Mouse (Mus musculus): ENCODE measurements around the gene Zfp980. TPM values are rescaled to one million over a fixed set of nuclear protein-coding genes. Genes with fewer than 3 reads are reported as not detected.
"Not testable (repeated sequence)": the region's sequence is repeated elsewhere in the genome, so short reads cannot be mapped to it uniquely, and the experiment has no call there.

The Zfp980 gene
- 0.08 TPM in 1 of 2 replicates, not detected in the other for polyA plus RNA-seq (2015; fragmentation: Nextera tagmentation; extraction: Ambion mirVana)

- H3K4me1 ChIP-seq; ATAC-seq (ENCODE audit: insufficient number of reproducible peaks, insufficient read depth, low FRiP score, low TSS enrichment, low read depth); H3K27ac ChIP-seq; H3K4me2 ChIP-seq; H3K36me3 ChIP-seq; H3K9ac ChIP-seq; H3K9me3 ChIP-seq; H3K4me3 ChIP-seq; H3K27me3 ChIP-seq: not testable (repeated sequence)
- 83% methylated on average over 3 of the region's 3 CpGs for WGBS
These were observed at the start of gene Zfp980 for GRCm38 (mm10) chr4:145670385-145670784. TSS of gene Zfp980 (plus strand) at chr4:145670685.

- H3K9ac ChIP-seq; H3K36me3 ChIP-seq; ATAC-seq (ENCODE audit: insufficient number of reproducible peaks, insufficient read depth, low FRiP score, low TSS enrichment, low read depth); H3K4me1 ChIP-seq; H3K27ac ChIP-seq; H3K27me3 ChIP-seq: not testable (repeated sequence)
- H3K4me2 ChIP-seq, result 0 out of 2 replicates have a peak overlapping the region, but pooled peaks have one; percentile 11
- H3K9me3 ChIP-seq, result peaks cover 12% of the 10 kb centered on the region
- H3K4me3 ChIP-seq, result peak overlapping the region; percentile 14; the same call in 1 of the 2 replicates
- WGBS, result 26% methylated on average over 82 of the region's 83 CpGs
These were observed 29.9 kb upstream of the Zfp980 start for GRCm38 (mm10) chr4:145640416-145641185.

GRCm38 (mm10) chr4:145674286-145674780 is 3.8 kb downstream of the Zfp980 start:
- H3K9me3 ChIP-seq; H3K4me3 ChIP-seq; H3K4me1 ChIP-seq; H3K36me3 ChIP-seq; H3K4me2 ChIP-seq; H3K27me3 ChIP-seq; H3K9ac ChIP-seq; ATAC-seq (ENCODE audit: insufficient number of reproducible peaks, insufficient read depth, low FRiP score, low TSS enrichment, low read depth); H3K27ac ChIP-seq: not testable (repeated sequence)
- 65% methylated on average over 2 of the region's 2 CpGs for WGBS

GRCm38 (mm10) chr4:145680217-145680616 is 9.7 kb downstream of the Zfp980 start:
- H3K4me2 ChIP-seq, H3K27ac ChIP-seq, H3K9me3 ChIP-seq, H3K9ac ChIP-seq, H3K27me3 ChIP-seq, H3K4me1 ChIP-seq, H3K36me3 ChIP-seq, H3K4me3 ChIP-seq: not testable (repeated sequence)
- WGBS, result 83% methylated on average over 3 of the region's 3 CpGs
- 0 out of 2 replicates have a peak, but pooled peaks have one; percentile 32 for ATAC-seq (ENCODE audit: insufficient number of reproducible peaks, insufficient read depth, low FRiP score, low TSS enrichment, low read depth)

- 21% methylated on average over 1 of the region's 1 CpGs for WGBS
- 0 out of 2 replicates have a peak, but pooled peaks have one; percentile 32 for ATAC-seq (ENCODE audit: insufficient number of reproducible peaks, insufficient read depth, low FRiP score, low TSS enrichment, low read depth)
- H3K9ac ChIP-seq, H3K27ac ChIP-seq, H3K36me3 ChIP-seq, H3K4me2 ChIP-seq, H3K4me1 ChIP-seq, H3K4me3 ChIP-seq, H3K9me3 ChIP-seq, H3K27me3 ChIP-seq: not testable (repeated sequence)
These were observed 10.3 kb downstream of the Zfp980 start for GRCm38 (mm10) chr4:145680672-145681387.

- peak; percentile 75; the same call in 1 of the 2 replicates for ATAC-seq (ENCODE audit: insufficient number of reproducible peaks, insufficient read depth, low FRiP score, low TSS enrichment, low read depth)
- 83% methylated on average over 10 of the region's 11 CpGs for WGBS
These were observed 11.5 kb downstream of the Zfp980 start for GRCm38 (mm10) chr4:145682021-145682420.

GRCm38 (mm10) chr4:145683024-145683766 is 12.7 kb downstream of the Zfp980 start:
- not testable (repeated sequence) for H3K9ac ChIP-seq, H3K36me3 ChIP-seq, H3K27ac ChIP-seq, H3K27me3 ChIP-seq, H3K4me1 ChIP-seq, H3K4me2 ChIP-seq, H3K9me3 ChIP-seq, H3K4me3 ChIP-seq
- ATAC-seq (ENCODE audit: insufficient number of reproducible peaks, insufficient read depth, low FRiP score, low TSS enrichment, low read depth), result peak; percentile 59; the same call in 1 of the 2 replicates
- WGBS, result 89% methylated on average over 3 of the region's 3 CpGs

More at GRCm38 (mm10) chr4:145682021-145682420, 11.5 kb downstream of the Zfp980 start:
- not testable (repeated sequence) for H3K4me1 ChIP-seq, H3K4me3 ChIP-seq, H3K27ac ChIP-seq, H3K9ac ChIP-seq, H3K9me3 ChIP-seq, H3K27me3 ChIP-seq, H3K4me2 ChIP-seq, H3K36me3 ChIP-seq

- WGBS, result 44% methylated on average over 2 of the region's 2 CpGs
- not testable (repeated sequence) for H3K27me3 ChIP-seq; H3K4me1 ChIP-seq; H3K4me3 ChIP-seq; H3K9me3 ChIP-seq; H3K36me3 ChIP-seq; ATAC-seq (ENCODE audit: insufficient number of reproducible peaks, insufficient read depth, low FRiP score, low TSS enrichment, low read depth); H3K4me2 ChIP-seq; H3K9ac ChIP-seq; H3K27ac ChIP-seq
These were observed 15.6 kb downstream of the Zfp980 start for GRCm38 (mm10) chr4:145686061-145686460.

GRCm38 (mm10) chr4:145744935-145745644 is 74.6 kb downstream of the Zfp980 start:
- H3K27ac ChIP-seq, H3K9me3 ChIP-seq, H3K27me3 ChIP-seq, H3K4me1 ChIP-seq, H3K36me3 ChIP-seq, H3K9ac ChIP-seq: not testable (repeated sequence)
- Histone ChIP-seq H3K4me2 (peak overlapping the region; percentile 54), H3K4me3 (peak overlapping the region; percentile 38)
- 2% methylated on average over 31 of the region's 83 CpGs for WGBS
- peak; percentile 81 for ATAC-seq (ENCODE audit: insufficient number of reproducible peaks, insufficient read depth, low FRiP score, low TSS enrichment, low read depth)

- Histone ChIP-seq H3K4me2 (0 out of 2 replicates have a peak overlapping the region, but pooled peaks have one; percentile 54), H3K4me3 (peak overlapping the region; percentile 38; the same call in 1 of the 2 replicates)
- not testable (repeated sequence) for H3K4me1 ChIP-seq; H3K27ac ChIP-seq; H3K9me3 ChIP-seq; H3K9ac ChIP-seq; H3K27me3 ChIP-seq; H3K36me3 ChIP-seq; ATAC-seq (ENCODE audit: insufficient number of reproducible peaks, insufficient read depth, low FRiP score, low TSS enrichment, low read depth)
- no CpG with 5 or more reads among the region's 30 CpGs for WGBS
These were observed 75.1 kb downstream of the Zfp980 start for GRCm38 (mm10) chr4:145745645-145745991.
